Mouse (Mus musculus): Measurements from ENCODE around the gene Tmem131l.

- TF ChIP-seq ZMIZ1 (IDR thresholded peaks at IDR 0.05; ENCODE audit: low read depth, low read length) = no peak
- no peak for TF ChIP-seq POLR2A (IDR thresholded peaks at IDR 0.05; ENCODE audit: control insufficient read depth in 1 of 2, insufficient read depth in 1 of 2, low read depth in 1 of 2, low read length in 2 of 2, poor library complexity in 1 of 2)
- TF ChIP-seq ZC3H11A (IDR thresholded peaks at IDR 0.05; ENCODE audit: low read depth, low read length) = no peak
- TF ChIP-seq CTCF (IDR thresholded peaks at IDR 0.05 in 2 of 3, conservative IDR thresholded peaks at IDR 0.05 in 1 of 3; ENCODE audit: control insufficient read depth in 1 of 3, insufficient read depth in 1 of 3, low read depth in 2 of 3, low read length in 3 of 3, poor library complexity in 1 of 3, severe bottlenecking in 1 of 3) = no peak
- TF ChIP-seq HCFC1 (IDR thresholded peaks at IDR 0.05; ENCODE audit: low read depth, low read length) = no peak
- TF ChIP-seq ELF1 (IDR thresholded peaks at IDR 0.05; ENCODE audit: low read depth, low read length) = no peak
- TF ChIP-seq ZNF384 (IDR thresholded peaks at IDR 0.05; ENCODE audit: low read depth, low read length) = no peak
These were observed 180.4 kb downstream of the Tmem131l start for GRCm38 (mm10) chr3:83859595-83859994.

All from MEL (cell line).